Mouse (Mus musculus) testis, adult 2 months (tissue): ENCODE results near the gene Mog.

Source experiments
- CTCF ChIP-seq: fragments of 200-500 bp; IDR thresholded peaks from 2 replicates; pipeline ENCODE4 v1.5.1; 2012; ENCODE audit warnings: low read depth, mild to moderate bottlenecking, inconsistent platforms, low read length, moderate library complexity; ENCODE audit not compliant: control insufficient read depth, insufficient read depth, insufficient replicate concordance
- POLR2A ChIP-seq: fragments of 200-500 bp; IDR thresholded peaks from 2 replicates; pipeline ENCODE4 v1.6.1; 2012; ENCODE audit warnings: low read depth, mild to moderate bottlenecking, inconsistent platforms, low read length, moderate library complexity; ENCODE audit not compliant: control insufficient read depth

- TF ChIP-seq CTCF (no peak), POLR2A (no peak)
These were observed 40.7 kb upstream of the Mog start for GRCm38 (mm10) chr17:37063686-37064495.
